Mouse (Mus musculus) midbrain, postnatal 0 days (tissue): Measurements from ENCODE around the gene Eci2. TPM values are rescaled to one million over a fixed set of nuclear protein-coding genes. Genes with fewer than 3 reads are reported as not detected.
A peak's percentile ranks its signal among the peaks of the same experiment; 100 is the strongest.

Experiments used
- ATAC-seq: fragments of 200-750 bp; cut with Nextera tagmentation; 2 replicates; pipeline ENCODE4 v1.8.0; 2017; ENCODE audit warnings: moderate number of reproducible peaks, mild to moderate bottlenecking, moderate TSS enrichment, moderate library complexity; ENCODE audit not compliant: low FRiP score
- DNase-seq: peaks from one replicate; pipeline ENCODE4 v3.0.0-alpha.2; 2015; ENCODE audit warnings: low spot score
- H3K27ac ChIP-seq: fragments of 300-500 bp; sonication (generic); 2 replicates; pipeline ENCODE4 v1.5.1; 2014; ENCODE audit warnings: low read depth, mild to moderate bottlenecking, low read length, mixed read lengths
- H3K27me3 ChIP-seq: fragments of 300-500 bp; sonication (generic); 2 replicates; pipeline ENCODE4 v1.6.1; 2014; ENCODE audit warnings: low read length, control low read depth, mixed read lengths; ENCODE audit not compliant: insufficient read depth
- H3K36me3 ChIP-seq: fragments of 300-500 bp; sonication (generic); 2 replicates; pipeline ENCODE4 v1.6.1; 2014; ENCODE audit warnings: low read length, control low read depth, mixed read lengths; ENCODE audit not compliant: insufficient read depth
- H3K4me1 ChIP-seq: fragments of 300-500 bp; sonication (generic); 2 replicates; pipeline ENCODE4 v1.6.1; 2014; ENCODE audit warnings: mild to moderate bottlenecking, control low read depth, antibody characterized with exemption, low read length, mixed read lengths; ENCODE audit not compliant: insufficient read depth
- H3K4me2 ChIP-seq: fragments of 300-500 bp; sonication (generic); 2 replicates; pipeline ENCODE4 v1.6.1; 2014; ENCODE audit warnings: low read depth, mild to moderate bottlenecking, low read length, mixed read lengths; ENCODE audit not compliant: poor library complexity, severe bottlenecking
- H3K4me3 ChIP-seq: fragments of 300-500 bp; sonication (generic); 2 replicates; pipeline ENCODE4 v1.5.1; 2014; ENCODE audit warnings: low read depth, mild to moderate bottlenecking, low read length, moderate library complexity
- H3K9ac ChIP-seq: fragments of 300-500 bp; sonication (generic); replicated peaks from 2 replicates; pipeline ENCODE4 v1.6.1; 2014; ENCODE audit warnings: mild to moderate bottlenecking, low read length, moderate library complexity, mixed read lengths; ENCODE audit not compliant: poor library complexity, severe bottlenecking
- H3K9me3 ChIP-seq: fragments of 300-500 bp; sonication (generic); 2 replicates; pipeline ENCODE4 v1.6.1; 2016; ENCODE audit warnings: low read length, control low read depth
- CTCF ChIP-seq: IDR thresholded peaks from 2 replicates; pipeline ENCODE4 v1.5.1; 2016; ENCODE audit warnings: antibody characterized with exemption, mild to moderate bottlenecking
- WGBS: fragments of 180-500 bp; shearing (Covaris S2); extraction: QIAGEN DNeasy Blood & Tissue Kit; methylation state at CpG from one replicate; pipeline ENCODE4 v1.1.7; 2014; 5-methylcytosine and 5-hydroxymethylcytosine counted together
- polyA plus RNA-seq: library from polyadenylated mRNA; unstranded; fragments of >200 nt; fragmentation: Nextera tagmentation; extraction: Ambion mirVana; gene quantifications from 2 replicates; pipeline ENCODE4 v1.2.1, GENCODE M21; 2015
- total RNA-seq: library from RNA; depleted of rRNA; stranded (reverse); fragments of >200 nt; gene quantifications from 2 replicates; pipeline ENCODE4 v1.2.3, GENCODE M21; 2014; rRNA removed

Gene Eci2
- total RNA-seq (97.7 and 110 TPM in 2 replicates), polyA plus RNA-seq (95.3 and 99.5 TPM in 2 replicates)

DNA sequence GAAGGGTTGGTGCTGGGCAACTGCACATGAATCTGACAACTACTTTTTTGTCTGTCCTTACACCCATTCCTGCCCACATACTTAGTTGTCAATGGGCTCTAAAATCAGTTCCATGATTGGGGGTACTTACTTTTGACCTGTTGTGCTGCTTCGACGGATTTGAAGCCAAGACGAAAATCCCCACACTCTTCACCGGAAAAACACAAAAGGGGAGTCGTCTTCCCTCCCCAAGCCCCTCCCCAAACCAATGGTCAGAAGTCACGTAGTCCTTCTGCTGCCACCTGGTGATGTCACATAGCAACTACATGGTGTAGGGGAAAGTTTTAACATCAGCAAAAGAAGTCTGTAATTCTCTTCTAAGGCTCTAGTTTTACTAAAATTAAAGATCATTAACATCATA, at the start of gene Eci2:
Gene Eci2, minus strand, starts transcription at position 218 of the 400 bp plus-strand sequence.
- no peak for ATAC-seq
- peak; percentile 78 for TF ChIP-seq CTCF
- Histone ChIP-seq H3K4me2 (peak within 1 kb of the TSS; percentile 15; the same call in 1 of the 2 replicates), H3K9me3 (no peaks in the 10 kb centered on the region), H3K9ac (no peak within 1 kb of the TSS), H3K4me1 (no peaks in the 10 kb centered on the region), H3K4me3 (no peak within 1 kb of the TSS), H3K27ac (no peak within 1 kb of the TSS), H3K27me3 (no peaks in the 10 kb centered on the region), H3K36me3 (no peaks in the 10 kb centered on the region)
- DNase-seq: peak; percentile 36
- 3% methylated on average over 6 of the region's 6 CpGs for WGBS

DNA sequence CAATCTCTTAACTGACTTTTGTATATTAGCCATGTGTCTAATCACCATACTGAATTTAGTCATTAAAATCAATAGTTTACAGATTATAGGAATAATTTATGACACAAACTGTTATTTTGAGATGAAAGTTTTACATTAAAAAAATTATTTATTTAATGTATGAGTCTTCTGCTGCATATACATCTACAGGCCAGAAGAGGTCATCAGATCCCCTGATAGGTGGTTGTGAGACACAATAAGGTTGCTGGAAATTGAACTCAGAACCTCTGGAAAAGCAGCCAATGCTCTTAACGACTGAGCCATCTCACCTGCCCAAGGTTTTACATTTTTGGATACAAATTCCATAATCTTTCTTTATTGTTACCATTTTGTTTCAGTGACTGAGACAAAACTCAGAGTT, 48.0 kb upstream of the Eci2 start:
- no peak overlapping the region for H3K9ac ChIP-seq
- no peaks in the 10 kb centered on the region for H3K9me3 ChIP-seq
- no peak overlapping the region for H3K4me2 ChIP-seq
- H3K4me3 ChIP-seq: no peak overlapping the region
- no peak overlapping the region for H3K27ac ChIP-seq
- ATAC-seq (no peak), DNase-seq (no peak)
- no peaks in the 10 kb centered on the region for H3K4me1 ChIP-seq
- no peaks in the 10 kb centered on the region for H3K36me3 ChIP-seq
- TF ChIP-seq CTCF: no peak
- WGBS: 55% methylated on average over 1 of the region's 1 CpGs
- no peaks in the 10 kb centered on the region for H3K27me3 ChIP-seq

DNA sequence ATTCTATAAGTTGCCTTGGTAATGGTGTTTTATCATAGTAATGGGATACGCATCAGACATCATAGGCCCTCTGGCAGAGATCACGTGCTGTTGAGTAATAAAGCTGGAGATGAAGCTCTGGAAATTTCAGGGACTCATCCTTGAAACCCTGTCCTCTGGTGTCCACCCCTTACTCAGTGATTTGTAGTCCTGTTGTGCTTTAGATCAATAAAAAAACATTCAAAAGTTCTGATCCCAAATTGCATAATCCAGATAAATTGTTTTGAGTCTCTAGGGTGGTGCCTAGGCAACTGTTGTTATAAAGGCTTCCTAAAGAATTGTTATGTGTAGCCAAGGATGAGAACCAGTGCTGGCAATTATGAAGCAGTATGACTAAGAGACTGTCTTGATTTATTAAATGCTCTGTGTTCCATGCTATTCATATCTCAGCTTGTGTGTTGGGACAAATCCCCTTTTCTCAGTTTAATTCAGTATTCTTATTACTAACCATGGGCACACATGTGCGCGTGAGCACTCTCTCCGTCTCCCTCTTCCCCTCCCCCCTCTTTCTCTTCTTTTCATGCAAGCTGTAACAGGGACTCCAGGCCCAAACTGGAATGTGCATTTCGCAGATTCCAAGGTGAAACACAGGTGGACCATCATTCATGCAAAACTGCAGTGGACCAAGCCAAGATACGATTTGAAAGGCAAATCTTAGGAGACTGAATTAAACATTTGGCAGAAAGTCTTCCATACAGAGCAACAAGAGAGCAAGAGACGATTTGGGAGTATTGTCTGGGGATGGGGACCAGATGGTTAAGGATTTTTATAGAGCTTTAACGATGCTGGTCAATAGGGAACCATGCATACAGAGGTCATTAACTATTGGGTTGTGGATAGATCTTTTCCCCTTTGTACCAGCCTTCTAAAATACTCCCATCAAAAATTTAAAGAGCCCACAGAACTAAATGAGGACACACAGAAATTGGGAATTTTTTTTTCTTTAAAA, 43.9 kb upstream of the Eci2 start:
- Histone ChIP-seq H3K9ac (no peak overlapping the region), H3K9me3 (no peaks in the 10 kb centered on the region), H3K4me1 (no peaks in the 10 kb centered on the region; the same call in 1 of the 2 replicates), H3K27ac (no peak overlapping the region), H3K27me3 (no peaks in the 10 kb centered on the region), H3K4me3 (no peak overlapping the region), H3K36me3 (no peaks in the 10 kb centered on the region), H3K4me2 (no peak overlapping the region)
- WGBS: 56% methylated on average over 9 of the region's 9 CpGs
- DNase-seq: peak; percentile 8
- no peak for ATAC-seq
- TF ChIP-seq CTCF: no peak

DNA sequence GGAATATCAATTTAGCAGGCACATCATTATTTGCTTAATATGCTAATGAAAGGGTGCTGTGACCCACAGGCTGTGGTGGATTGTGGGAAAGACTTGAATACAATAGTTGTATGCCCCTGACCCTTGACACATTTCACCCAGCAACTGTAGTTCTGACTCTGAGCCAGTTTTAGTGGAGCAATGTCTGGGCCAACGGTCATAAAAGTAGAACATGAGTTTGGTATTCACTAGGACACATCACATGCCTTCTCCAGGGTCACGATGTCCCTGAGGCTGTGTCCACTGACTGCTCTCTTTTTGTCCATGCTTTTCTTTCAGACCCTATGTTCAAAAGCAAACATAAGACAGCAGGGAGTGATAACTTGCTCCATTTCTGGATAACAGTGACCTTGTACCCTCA, 40.2 kb upstream of the Eci2 start:
- no peak for ATAC-seq
- Histone ChIP-seq H3K4me1 (no peaks in the 10 kb centered on the region; the same call in 1 of the 2 replicates), H3K4me2 (no peak overlapping the region), H3K36me3 (no peaks in the 10 kb centered on the region), H3K27ac (no peak overlapping the region), H3K4me3 (no peak overlapping the region), H3K27me3 (no peaks in the 10 kb centered on the region), H3K9ac (no peak overlapping the region), H3K9me3 (no peaks in the 10 kb centered on the region)
- no peak for DNase-seq
- WGBS: 80% methylated on average over 2 of the region's 2 CpGs
- no peak for TF ChIP-seq CTCF

DNA sequence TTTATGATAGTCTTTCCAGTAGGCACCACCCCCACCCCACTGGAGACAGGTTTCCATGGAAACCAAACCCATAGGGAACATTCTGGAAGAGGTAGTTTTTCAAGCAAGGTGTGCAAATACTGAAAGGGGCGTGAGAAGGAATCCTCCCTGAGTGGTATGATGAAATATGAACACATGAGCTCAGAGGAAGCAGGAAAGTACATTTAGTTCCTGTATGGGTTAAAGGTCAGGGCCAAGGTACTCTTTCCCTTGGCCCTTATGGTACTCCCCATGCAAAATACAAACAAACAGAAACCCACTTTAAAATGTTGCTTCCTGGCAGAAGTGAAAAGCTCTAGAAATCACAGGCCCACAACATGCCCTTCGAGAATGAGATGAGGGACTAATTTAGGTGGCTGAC, 39.1 kb upstream of the Eci2 start:
- Histone ChIP-seq H3K27me3 (no peaks in the 10 kb centered on the region), H3K4me2 (no peak overlapping the region), H3K4me1 (no peaks in the 10 kb centered on the region; the same call in 1 of the 2 replicates), H3K4me3 (no peak overlapping the region), H3K9ac (no peak overlapping the region), H3K27ac (no peak overlapping the region), H3K9me3 (no peaks in the 10 kb centered on the region), H3K36me3 (no peaks in the 10 kb centered on the region)
- WGBS: 69% methylated on average over 2 of the region's 2 CpGs
- ATAC-seq (no peak), DNase-seq (no peak)
- no peak for TF ChIP-seq CTCF

DNA sequence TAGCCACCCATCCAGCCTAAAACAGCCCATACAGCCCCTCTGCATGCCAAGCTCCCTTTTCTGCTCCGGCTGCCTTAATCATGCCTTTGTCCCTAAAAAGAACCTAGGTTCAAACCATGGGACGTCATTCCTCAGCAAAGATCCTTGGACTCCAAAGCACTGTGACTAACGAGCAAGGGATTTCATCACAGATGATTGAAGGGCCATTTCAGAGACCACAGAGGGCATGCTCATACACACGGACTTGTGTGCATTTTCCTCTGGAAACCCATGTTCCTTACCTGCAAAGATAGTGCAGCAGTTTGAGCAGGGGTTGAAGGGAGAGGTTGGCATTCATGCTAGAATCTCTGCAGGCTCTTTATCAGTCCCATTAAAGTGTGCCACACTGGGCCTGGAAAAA, 37.5 kb upstream of the Eci2 start:
- Histone ChIP-seq H3K9ac (no peak overlapping the region), H3K27ac (no peak overlapping the region), H3K4me2 (no peak overlapping the region), H3K4me3 (no peak overlapping the region), H3K4me1 (no peaks in the 10 kb centered on the region; the same call in 1 of the 2 replicates), H3K27me3 (no peaks in the 10 kb centered on the region), H3K36me3 (no peaks in the 10 kb centered on the region), H3K9me3 (no peaks in the 10 kb centered on the region)
- DNase-seq (no peak), ATAC-seq (no peak)
- no peak for TF ChIP-seq CTCF
- 49% methylated on average over 4 of the region's 4 CpGs for WGBS
